Mouse (Mus musculus) heart, adult 8-10 months (tissue): ENCODE data around the gene Cntrob. TPM values are rescaled to one million over a fixed set of nuclear protein-coding genes. Genes with fewer than 3 reads are reported as not detected.
"Not testable (repeated sequence)": the region's sequence is repeated elsewhere in the genome, so short reads cannot be mapped to it uniquely, and the experiment has no call there.

ENCODE experiments used
- DNase-seq: peaks from one replicate; pipeline ENCODE4 v3.0.0; 2022; ENCODE audit warnings: low spot score
- total RNA-seq, 4 experiments: library from RNA; stranded (reverse); gene quantifications; 2 replicates each; pipeline ENCODE4 v1.2.4; 2022

The Cntrob gene
- total RNA-seq, 4 experiments from 2014 or later: 1.8 to 5.1 (median 2.6) TPM

DNA sequence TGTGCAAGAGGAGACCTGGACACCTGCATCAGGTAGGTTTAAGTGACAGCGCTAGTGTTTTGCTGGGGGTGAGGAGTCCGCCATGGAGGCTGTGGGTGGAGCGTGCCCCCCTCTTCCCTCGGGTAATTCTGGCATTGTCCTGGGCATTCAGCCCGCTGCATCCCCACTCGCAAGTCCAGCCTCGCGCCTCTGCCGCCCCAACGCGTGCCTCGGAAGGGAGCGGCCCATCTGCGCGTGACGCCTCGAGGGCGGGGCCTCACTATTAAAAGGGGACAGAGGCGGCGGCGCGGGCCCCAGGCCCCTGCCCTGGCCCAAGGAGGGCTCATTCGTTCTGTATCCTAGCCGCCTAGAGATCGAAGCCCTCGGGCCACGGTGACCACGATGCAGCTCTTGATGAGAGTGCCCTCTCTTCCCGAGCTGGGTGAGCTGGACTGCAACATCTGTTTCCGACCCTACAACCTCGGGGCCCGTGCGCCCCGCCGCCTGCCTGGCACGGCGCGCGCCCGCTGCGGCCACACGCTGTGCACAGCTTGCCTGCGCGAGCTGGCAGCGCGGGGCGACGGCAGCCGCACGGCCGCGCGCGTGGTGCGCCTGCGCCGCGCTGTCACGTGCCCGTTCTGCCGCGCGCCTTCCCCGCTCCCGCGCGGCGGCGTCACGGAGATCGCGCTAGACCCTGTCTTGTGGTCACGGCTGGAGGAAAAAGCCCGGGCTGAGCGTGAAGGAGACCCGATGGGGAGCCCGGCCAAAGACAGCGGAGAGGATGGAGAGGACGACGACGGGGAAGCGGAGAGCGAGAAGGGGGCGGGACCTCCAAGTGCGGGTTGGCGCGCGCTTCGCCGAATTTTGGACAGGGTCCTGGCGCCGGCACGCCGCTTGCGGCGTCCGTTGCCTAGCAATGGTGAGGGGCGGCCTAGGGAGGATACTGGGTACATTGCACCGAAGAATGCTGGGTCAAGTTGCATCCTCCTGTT, 16.9 kb upstream of the Cntrob start, which contains the start of gene Rnf227:
Gene Rnf227, plus strand, starts transcription at position 301 of the 971 bp plus-strand sequence.
- DNase-seq: peak; percentile 43

DNA sequence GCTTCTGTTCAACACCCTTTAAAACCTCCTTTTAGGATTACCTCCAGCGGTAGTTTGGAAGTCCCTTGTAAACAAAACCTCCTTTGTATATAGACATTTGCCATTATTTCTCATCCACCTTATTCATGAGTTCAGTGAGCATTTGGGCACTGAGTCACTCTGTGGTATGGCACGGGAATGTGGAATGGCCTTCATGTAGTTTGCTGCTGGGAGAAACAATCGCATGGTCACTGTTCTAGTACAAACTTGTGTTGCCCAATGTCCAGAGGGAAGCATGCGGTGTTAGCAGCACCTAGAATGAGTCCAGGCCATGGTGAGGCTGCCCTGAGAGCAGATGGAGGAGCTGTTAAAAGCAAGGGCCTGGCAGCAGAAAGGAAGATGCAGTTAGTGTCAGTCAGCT, 11.2 kb upstream of the Cntrob start:
- no peak for DNase-seq

DNA sequence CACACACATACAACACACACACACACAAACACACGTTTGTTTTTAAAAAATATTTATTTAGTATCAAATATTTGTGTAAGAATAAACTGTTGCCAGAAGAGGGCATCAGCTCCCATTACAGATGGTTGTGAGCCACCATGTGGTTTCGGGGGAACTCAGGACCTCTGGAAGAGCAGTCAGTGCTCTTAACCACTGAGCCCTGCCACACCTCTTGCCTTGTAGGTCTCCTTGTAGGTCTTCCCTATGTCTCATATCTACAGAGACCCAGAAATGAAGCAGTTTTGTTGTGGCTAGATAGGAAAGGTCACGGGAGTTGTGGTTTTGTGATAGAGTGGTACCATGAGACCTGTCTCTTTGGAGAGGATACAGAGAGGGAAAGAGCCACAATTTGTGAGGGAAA, 10.3 kb upstream of the Cntrob start:
- no peak for DNase-seq

DNA sequence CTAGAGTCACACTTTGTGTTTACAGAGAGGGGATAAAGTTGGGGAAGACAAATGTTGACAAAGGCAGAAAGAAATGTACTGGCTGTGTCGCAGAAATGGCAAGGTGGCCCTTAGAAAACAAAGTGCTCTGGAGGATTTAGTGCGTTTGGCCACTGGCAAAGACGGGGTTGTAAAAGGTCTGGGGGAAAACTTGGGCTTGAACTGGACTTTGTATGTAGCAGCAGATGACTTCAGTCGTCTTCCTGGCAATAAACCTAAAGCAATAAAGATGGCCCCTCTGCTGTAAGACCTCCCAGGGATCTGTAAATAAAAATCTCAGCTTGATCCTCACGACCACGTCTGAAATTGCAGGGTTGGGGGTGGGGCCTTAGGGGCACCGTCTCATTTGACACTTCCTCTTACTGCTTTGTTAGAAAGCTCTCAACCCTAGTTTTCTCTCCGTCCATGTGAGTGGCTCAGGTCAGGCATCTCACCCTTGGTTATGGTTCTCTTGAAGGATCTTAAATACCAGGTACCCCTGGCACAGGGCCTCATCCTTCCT, 9.2 kb upstream of the Cntrob start:
- no peak for DNase-seq

DNA sequence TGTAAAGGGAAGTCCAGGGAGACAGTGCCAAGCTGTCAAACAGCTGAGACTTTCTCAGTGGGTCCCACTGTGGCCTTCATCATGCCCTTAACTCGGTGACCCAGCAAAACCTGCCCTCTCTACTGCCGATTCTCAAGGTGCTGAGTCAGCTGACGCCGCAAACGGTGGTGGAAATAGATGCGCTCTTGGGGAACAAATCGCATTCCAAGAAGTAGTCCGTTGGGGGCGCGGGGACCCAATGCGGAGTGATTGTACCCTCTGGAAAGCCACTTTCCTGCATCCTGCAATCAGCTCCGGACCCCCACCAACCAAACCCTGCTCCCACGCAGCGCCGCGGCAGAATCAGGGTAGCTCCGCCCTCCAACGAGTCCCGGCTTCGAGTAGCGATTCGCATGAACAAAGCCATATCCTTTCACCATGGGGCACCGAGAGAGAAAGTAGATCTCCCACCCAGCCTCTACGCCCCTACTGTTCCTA, 8.4 kb upstream of the Cntrob start:
- DNase-seq: peak; percentile 60

DNA sequence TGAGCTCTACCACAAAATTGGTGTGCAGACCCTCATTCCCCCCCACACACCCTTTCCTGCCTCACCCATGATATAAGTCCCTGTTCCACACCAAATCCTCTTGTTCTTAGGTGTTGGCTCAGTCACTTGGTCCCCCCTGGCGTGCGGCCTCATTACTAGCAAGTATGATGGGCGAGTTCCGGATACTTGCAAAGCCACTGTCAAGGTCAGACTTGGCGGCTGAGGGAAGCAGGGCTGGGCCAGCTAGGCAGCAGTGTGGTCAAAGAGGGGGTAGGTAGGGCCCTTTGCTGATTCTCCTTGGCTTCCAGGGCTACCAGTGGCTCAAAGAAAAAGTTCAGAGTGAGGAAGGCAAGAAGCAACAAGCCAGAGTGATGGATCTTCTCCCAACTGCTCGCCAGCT, 7.6 kb upstream of the Cntrob start:
- DNase-seq: no peak

DNA sequence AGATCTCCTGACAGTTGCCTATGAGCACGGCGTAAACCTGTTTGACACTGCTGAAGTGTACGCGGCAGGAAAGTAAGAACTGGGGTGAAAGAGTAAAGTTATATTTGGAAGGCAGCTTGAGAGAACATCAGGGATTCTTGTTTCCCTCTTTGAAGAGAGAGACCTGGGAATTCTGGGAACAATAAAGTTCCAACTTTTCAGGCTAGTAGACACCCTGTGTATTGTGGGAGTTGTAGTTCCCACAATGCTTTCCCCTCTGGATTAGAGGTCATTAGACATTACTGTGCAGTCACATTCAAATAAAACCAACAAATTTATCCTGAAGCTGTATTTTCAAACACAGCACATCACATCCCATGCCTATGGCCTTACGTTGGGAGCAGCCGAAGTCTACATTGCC, 4.9 kb upstream of the Cntrob start:
- no peak for DNase-seq

DNA sequence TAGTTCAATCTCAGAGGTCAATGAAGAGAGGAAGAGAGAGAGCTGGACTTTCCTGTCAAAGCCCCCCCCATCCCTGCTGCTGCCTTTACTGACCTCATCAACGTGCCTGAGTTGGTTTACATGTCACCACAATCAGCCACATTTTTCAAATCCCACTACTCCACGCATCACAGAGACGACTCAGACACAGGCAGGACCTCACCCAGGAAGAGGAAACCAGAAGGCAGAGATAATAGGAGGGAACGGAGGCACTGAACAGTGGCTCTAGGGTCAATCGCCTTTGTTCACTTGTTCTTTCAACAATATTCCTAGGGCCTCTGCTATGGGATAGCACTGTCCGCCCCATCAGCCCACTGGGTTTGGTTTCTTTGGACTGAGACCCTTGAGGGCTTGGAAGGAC, 4.1 kb upstream of the Cntrob start:
- no peak for DNase-seq

DNA sequence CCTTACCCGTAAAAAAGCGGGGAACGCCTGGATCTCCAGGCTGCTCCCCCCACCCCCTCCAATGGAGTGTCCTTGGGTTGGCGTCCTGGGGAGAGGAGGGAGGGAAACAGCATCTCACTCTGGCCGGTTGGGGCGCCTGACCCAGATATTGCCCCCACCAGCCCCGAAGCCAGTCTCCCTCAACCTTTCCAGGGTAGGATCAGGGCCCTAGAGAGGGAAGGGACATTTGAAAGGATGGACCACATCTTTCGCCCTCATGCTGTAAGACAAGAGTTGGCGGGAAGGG, 3.5 kb upstream of the Cntrob start:
- DNase-seq: no peak

DNA sequence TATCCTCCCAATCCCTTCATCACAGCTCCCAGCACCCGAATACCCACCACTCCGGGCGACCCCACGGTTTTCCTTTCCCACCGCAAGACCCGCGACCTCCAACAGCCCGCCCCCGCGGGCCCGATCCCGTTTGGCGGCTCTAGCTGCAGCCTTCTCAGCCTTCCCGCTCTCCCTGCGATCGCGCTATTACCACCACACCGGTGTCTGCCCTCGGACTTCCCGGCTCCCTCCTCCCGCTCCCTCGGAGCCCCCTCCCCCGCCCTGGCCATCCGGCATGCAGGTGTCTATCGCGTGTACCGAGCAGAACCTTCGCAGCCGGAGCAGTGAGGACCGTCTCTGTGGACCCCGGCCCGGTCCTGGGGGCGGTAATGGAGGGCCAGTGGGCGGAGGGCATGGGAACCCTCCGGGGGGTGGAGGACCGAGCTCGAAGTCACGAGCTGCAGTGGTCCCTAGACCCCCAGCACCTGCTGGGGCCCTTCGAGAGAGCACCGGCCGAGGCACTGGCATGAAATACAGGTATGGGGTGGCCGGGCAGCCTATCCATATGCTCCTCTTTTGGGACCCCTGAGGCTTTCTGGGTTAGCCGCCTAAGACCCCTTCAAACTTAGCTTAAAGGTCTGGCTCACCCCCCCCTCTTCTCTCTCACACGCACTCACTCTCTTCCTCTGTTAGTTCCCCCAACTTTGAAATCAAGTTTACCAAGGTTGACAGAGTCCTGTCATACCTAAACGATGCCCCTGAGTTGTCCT, 3.0 kb upstream of the Cntrob start:
- no peak for DNase-seq

DNA sequence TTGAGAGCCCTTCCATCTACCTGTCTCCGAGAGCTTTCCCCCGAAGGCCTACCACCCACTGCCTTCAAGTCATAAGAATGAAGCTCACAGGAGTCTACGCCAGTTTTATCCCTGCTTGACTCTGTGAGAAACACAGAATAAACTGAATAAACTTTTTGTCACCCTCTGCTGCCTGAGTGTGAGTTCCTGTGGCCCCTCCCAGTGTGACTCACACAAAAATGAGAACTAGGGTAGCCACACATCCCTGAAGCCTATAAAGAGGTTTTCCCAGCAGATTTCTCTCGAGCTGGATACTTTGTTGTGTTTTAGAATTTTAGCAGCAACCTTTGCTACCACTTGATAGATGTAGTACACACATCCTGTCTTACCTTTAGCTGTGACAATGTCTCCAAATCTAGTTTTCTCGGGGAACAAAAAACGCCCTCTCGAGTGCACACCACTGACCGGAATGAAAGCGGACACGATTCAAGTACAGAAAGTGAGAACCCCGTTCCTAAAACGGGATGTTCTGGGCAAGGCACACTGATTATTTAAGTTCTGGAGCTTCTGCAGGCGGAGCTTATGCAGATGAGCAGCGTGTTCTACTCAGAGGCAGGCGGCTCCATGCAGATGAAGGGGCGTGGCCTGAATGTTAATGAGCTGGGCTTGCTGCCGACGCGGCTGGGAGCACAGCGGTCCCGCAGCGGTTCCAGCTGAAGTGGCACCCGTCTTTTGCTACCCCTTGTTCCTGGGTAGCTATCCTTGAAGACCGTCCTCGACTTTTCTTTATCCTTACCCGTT, 2.2 kb upstream of the Cntrob start, which contains the start of gene Kcnab3:
Gene Kcnab3, plus strand, starts transcription at position 631 of the 780 bp plus-strand sequence.
- peak; percentile 89 for DNase-seq

DNA sequence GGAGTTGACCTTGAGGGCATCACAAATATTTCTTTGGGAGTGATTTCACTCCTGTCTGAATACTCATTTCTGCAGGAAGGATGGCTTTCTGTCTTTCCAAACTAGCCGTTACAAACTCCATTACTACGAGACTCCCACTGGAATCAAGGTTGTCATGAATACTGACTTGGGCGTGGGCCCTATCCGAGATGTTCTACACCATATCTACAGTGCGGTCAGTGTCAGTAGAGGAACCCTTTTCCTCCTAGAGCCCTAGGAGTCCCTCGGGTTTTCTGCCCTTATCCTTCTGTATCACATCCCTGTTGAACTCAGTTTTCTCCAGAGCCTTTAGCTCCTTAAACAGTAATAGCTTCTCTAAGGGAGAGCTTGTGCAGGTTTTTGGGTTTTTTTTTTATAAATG, 1.2 kb upstream of the Cntrob start:
- DNase-seq: no peak

DNA sequence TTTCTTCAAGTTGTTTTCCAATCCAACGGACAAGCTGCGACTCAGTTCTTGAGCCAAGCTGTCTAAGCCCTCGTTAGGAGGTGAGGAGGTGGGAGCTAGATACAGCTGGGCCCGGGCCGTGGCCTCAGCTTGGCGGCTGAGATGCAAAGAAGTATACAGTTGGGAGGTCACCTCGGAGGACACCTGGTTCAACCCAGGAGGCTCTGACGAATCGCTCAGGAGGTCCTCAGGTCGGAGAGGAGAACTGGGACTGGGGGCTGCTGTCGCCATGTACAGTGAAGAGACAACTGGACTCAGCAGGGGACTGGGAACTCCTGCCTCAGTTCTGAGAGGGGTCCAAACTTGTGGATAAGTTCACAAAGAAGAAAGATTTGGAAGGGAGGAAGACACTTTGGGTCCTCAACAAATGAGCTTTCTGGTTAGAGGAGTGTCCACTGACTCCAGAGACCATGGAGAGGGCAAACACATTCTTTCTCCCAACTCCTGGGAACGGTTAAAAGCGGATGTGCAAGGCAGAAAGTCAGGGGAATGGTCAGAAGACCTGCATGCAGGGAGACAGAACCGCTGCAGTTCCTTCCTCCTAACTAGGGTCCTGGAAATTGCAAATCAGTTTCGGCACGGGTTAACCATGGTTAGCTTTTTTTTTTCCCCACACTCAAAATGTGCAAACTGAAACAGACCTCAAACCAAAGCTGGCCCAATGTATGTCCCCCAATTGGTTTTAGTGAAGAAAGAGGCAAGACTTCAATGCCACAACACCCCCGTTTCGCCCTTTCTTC, 693 bp downstream of the Cntrob start:
- no peak for DNase-seq

DNA sequence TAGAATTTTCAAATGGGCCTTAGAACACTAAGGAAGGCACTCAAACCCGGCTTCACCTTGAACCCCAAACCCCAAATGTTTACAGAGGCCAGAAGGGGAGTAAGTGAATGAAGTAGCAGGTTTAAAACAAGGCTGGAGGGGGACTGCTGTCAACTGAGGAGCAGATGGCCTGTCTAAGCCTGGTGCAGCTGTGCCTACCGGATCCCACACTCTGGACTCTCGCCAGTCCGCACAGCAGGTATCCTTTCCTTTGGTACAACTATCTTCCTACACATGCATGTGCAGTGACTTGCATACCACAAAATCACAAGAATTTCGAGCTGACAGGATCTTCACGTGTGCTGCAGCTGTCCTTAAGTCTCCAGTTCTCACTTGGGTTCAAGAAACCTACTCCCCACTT, 1.6 kb downstream of the Cntrob start:
- DNase-seq: no peak

DNA sequence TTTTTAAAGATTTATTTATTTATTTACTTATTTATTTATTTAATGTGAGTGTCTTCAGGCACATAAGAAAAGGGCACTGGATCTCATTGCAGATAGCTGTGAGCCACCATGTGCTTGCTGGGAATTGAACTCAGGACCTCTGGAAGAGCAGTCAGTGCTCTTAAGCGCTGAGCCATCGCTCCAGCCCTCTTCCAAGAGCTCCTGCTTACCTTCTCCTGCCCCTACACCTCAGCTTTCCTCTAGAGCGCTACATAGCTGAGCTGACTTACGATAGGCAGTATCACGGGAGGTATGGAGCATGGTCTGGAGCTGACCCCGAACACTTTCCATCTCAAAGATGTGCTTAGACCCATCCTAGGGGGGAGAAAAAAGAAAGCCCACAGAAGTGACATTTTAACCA, 2.0 kb downstream of the Cntrob start:
- no peak for DNase-seq

DNA sequence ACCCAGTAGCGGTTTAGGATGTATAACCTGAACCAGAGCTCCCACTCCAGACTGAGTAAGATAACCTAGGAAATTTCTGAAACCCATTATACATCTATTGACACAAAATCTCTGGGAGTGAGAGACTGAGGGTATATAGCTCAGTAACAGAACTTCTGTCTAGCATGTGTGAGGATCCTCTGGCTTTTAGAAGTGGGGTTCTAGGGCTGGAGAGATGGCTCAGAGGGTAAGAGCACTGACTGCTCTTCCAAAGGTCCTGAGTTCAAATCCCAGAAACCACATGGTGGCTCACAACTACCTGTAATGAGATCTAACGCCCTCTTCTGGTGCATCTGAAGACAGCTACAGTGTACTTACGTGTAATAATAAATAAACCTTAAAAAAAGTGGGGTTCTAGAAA, 5.6 kb downstream of the Cntrob start:
- not testable (repeated sequence) for DNase-seq

DNA sequence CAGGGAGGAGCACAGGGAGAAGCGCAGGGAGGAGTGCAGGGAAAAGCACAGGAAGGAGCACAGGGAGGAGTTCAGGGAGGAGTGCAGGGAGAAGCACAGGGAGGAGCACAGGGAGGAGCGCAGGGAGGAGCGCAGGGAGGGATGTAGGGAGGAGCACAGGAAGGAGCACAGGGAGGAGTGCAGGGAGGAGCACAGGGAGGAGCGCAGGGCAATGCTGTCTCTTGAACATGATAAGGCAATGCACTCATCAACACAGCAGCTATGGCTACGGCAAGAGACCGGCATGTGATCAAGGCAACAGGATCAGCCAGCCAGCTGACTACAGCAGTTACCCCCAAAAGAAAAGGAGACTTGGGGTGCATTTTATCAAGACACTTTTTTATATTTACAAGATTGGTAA, 7.2 kb downstream of the Cntrob start:
- no peak for DNase-seq

DNA sequence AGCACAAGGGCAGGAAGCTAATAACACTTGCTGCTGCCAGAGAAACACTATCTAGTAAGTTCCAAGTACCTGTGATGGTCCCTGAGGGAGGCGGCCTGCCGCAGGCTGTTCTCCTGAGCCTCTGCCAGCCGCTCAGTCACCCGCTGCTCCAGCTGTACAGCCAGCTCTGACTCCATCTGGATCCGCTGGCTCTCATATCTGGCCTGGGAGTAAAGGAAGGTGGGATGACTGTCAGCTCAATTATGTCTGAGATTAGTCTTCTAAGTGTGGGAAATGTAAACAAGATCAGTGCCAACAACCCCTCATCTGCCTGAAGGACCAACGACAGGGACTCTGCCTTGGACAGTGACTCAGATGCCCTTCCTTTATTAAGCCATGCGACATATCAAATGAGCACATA, 12.3 kb downstream of the Cntrob start:
- DNase-seq: peak; percentile 13

DNA sequence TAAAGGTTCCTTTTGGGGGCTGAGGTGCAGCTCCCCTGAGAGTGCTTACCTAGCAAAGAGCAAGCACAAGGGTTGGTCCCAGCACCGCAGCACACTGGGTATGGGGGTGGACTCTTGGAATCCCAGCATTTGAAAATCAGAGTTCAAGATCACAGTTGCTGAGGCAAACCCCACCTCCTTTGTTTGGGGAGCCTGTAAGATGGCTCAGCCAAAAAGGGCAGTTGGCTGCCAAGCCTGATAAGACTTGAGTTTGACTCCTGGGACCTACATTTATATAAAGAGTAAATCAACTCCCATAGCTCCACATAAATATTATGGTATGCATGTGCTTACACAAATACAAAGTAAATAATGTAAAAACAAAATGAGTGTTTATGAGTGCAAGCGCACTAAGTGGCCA, 17.5 kb downstream of the Cntrob start:
- no peak for DNase-seq

DNA sequence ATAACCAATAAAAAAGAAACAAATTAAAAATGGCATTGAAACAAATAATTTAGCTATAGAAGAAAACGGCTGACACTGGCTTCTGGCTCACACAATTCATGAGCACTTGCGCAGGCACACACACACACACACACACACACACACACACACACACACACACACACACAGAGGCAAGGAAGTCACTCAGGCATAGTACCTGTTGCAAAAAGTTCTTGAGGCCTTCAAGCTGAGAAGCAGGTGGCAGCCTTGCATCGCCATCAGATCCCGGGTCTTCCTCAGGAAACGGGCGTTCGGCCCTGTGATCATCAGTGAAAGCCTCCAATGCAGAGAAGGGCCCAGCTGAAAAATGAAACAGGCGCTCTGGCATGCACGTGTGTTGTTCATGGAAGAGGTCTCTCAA, 18.3 kb downstream of the Cntrob start:
- no peak for DNase-seq

DNA sequence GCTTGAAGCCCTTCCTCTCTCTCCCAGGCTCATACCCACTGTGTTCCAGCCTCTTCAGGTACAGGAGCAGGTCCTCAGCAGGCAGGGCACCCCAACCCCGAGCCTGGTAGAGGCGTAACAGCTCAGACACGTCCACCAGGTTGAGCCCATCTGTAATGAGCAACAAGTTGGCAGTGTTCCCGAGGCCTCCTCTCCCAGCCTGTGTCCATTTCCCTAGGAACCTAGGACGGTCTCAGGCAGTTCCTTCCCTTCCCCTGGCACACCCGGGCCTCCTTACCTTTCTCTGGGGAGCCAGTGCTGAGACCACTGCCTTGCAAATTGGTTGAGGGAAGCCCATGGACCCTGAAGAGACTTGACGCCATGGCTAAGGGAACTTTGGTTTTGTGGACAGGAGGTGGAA, 20.8 kb downstream of the Cntrob start:
- no peak for DNase-seq
